Mouse (Mus musculus): ENCODE data around the gene Fkbp15. TPM values are rescaled to one million over a fixed set of nuclear protein-coding genes. Genes with fewer than 3 reads are reported as not detected.

Fkbp15 gene
- 26.4 and 28.5 TPM in 2 replicates for polyA plus RNA-seq (2012; rRNA removed)

DNA sequence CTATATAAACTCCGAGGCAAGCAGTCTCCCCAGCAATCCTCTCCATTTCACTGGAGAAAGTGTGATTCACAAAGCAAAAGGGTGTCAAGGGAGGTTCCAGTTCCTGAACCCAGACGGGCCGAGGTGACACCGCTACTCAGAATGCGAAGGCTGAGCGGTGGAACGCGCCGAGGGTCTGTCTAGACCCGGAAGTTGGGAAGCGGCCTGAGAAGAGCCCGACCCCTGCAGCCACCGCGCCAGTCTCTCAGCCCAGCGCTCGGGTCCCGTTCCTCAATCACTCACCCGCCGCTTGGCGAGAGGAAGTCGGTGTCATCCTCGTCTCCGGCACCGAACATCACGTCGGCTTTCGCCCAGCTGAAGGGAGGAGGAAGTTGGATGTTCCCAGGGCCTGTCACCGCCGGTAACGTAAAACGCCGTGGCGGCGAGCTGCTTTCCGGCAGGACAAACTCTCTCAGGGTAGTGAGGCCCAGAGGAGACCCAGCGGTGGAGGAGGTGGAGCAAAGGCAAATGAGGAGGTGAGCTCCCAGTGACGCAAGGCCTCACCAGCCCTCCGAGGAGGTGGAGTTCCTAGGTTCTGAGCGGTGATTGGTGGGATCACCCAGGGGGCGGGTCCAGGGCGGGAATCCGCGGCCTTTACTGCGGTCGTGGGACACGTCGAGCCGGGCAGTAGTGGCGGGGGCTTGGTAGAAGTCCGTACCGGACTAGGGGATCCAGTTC is at the start of gene Fkbp15, which contains the start of gene Slc31a1:
Fkbp15 (minus strand) TSS at position 461 of the 717 bp plus-strand sequence.
Slc31a1 (plus strand) TSS at position 640 of the 717 bp plus-strand sequence.
- Histone ChIP-seq H3K27ac (ENCODE audit: insufficient read depth, low read length) (peak within 1 kb of the TSS; percentile 23; the same call in 1 of the 2 replicates), H3K27me3 (ENCODE audit: control insufficient read depth, insufficient read depth, low read length) (no peaks in the 10 kb centered on the region), H3K4me1 (ENCODE audit: control insufficient read depth, insufficient read depth, low read length) (no peaks in the 10 kb centered on the region), H3K4me3 (replicated peaks; ENCODE audit: insufficient read depth, low read depth, low read length) (peak within 1 kb of the TSS; percentile 67)
- 0% methylated on average over 51 of the region's 51 CpGs for WGBS
- TF ChIP-seq POLR2A (IDR thresholded peaks at IDR 0.05; ENCODE audit: borderline replicate concordance, insufficient read depth, low read length) (peak; percentile 61; the same call in 1 of the 2 replicates), CTCF (IDR thresholded peaks at IDR 0.05; ENCODE audit: borderline replicate concordance, insufficient read depth, low read depth, low read length) (no peak)
- peak; percentile 95 to 98 for DNase-seq

DNA sequence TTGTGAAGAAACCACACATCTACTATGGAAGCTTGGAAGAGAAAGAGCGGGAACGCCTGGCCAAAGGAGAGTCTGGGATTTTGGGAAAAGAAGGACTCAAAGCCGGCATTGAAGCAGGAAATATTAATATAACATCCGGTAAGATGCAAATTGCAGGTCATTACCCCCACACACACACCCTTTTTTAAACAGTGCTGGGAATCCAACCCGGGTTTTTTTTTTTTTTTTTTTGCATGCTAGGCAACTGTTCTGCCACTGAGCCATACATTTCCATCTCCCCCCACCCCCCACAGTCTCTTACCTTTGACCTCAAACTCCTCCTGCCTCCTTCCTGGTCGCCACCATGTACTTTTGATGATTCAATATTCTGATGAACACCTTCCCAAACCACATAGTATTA is 49.3 kb upstream of the Fkbp15 start:
- H3K4me1 ChIP-seq (ENCODE audit: control insufficient read depth, insufficient read depth, low read length): peaks cover 4% of the 10 kb centered on the region; the same call in 1 of the 2 replicates
- no peaks in the 10 kb centered on the region for H3K27me3 ChIP-seq (ENCODE audit: control insufficient read depth, insufficient read depth, low read length)
- 19% methylated on average over 6 of the region's 6 CpGs for WGBS
- H3K27ac ChIP-seq (ENCODE audit: insufficient read depth, low read length): no peak overlapping the region
- no peak for TF ChIP-seq CTCF (IDR thresholded peaks at IDR 0.05; ENCODE audit: borderline replicate concordance, insufficient read depth, low read depth, low read length)
- no peak for TF ChIP-seq POLR2A (IDR thresholded peaks at IDR 0.05; ENCODE audit: borderline replicate concordance, insufficient read depth, low read length)
- peak overlapping the region; percentile 78 for H3K4me3 ChIP-seq (replicated peaks; ENCODE audit: insufficient read depth, low read depth, low read length)
- no peak for DNase-seq

DNA sequence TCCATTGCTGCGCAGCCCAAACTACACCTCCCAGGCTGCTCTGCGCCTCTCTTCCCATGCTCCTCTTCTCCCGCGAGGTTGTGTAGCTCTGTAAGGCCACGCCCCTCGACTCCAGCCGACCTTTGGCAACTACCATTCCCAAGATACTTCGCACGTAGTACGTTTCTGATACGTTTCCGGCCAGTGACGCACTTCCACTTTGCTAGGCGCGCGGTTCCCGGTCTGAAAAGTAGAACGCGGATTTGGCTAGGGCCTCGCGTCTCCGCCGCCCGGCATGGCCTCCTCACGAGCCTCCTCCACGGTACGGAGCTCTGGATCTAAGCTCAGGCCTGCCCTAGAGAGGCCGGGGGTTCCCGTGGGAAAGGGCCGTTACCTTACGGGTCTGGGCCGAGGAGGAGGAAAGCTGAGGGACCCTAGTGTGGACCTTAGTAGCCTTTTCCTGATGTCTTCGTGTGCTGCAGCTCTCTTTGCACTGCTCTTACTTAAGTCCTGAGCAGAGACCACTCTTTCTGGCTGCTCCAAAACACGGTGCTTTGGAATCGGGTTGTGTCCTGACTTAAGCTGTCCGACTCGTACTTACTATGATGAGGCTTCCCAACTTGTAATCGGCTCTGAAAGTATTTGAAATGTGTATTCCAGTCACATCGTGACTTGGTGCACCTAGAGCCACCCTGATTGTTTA is 48.4 kb upstream of the Fkbp15 start, which contains the start of the genes Cdc26 and Prpf4:
Cdc26 (minus strand) TSS at position 42 of the 682 bp plus-strand sequence.
Prpf4 (plus strand) TSS at position 197 of the 682 bp plus-strand sequence.
- Histone ChIP-seq H3K4me1 (ENCODE audit: control insufficient read depth, insufficient read depth, low read length) (peaks cover 4% of the 10 kb centered on the region; the same call in 1 of the 2 replicates), H3K4me3 (replicated peaks; ENCODE audit: insufficient read depth, low read depth, low read length) (peak within 1 kb of the TSS; percentile 78), H3K27me3 (ENCODE audit: control insufficient read depth, insufficient read depth, low read length) (no peaks in the 10 kb centered on the region), H3K27ac (ENCODE audit: insufficient read depth, low read length) (peak within 1 kb of the TSS; percentile 61)
- DNase-seq: peak; percentile 97 to 99
- TF ChIP-seq CTCF (IDR thresholded peaks at IDR 0.05; ENCODE audit: borderline replicate concordance, insufficient read depth, low read depth, low read length) (no peak), POLR2A (IDR thresholded peaks at IDR 0.05; ENCODE audit: borderline replicate concordance, insufficient read depth, low read length) (peak; percentile 72; the same call in 1 of the 2 replicates)
- under 1% methylated on average over 39 of the region's 39 CpGs for WGBS

DNA sequence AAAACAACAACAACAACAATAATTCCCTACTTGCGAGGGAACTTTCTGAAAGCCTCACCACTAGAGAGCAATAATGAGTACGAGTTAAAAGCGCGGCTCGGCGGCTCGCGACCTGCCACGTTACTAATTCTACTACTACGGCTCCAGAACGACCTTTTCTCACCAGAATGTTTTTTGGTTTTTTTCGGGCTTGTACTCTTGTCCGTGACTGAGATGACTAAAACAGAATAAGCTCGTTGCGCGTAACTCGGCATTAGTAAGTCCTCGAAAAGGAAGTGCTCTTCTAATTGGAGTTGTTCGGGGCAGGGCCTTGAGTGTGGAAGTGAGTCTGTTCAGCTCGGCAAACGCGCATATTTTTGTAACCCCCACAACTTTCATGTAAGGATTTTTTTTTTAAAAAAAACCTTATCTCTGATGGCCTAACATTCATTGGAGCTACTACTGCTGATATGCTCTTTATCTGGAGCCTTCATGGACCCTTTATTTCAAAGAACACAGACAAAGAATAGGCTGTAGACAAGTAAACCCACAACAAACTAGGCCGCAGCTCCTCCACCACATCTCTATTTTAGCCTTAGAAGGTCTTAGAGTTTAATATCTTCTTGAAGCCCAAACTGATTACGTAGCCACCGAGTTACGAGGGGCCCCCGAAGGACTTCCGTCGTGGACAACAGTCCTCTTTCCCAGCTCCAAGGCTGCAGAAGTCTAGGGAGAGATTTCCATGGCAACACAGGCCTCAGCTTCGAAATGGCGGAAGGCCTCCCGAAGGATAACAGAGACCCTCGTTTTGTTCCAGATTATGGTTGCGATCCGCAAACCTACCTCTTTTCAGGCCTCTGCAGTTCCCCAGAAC is 47.6 kb upstream of the Fkbp15 start:
- H3K27ac ChIP-seq (ENCODE audit: insufficient read depth, low read length): peak overlapping the region; percentile 35; the same call in 1 of the 2 replicates
- H3K4me1 ChIP-seq (ENCODE audit: control insufficient read depth, insufficient read depth, low read length): peaks cover 4% of the 10 kb centered on the region; the same call in 1 of the 2 replicates
- peak; percentile 47 for TF ChIP-seq CTCF (IDR thresholded peaks at IDR 0.05; ENCODE audit: borderline replicate concordance, insufficient read depth, low read depth, low read length)
- TF ChIP-seq POLR2A (IDR thresholded peaks at IDR 0.05; ENCODE audit: borderline replicate concordance, insufficient read depth, low read length): no peak
- peak overlapping the region; percentile 78 for H3K4me3 ChIP-seq (replicated peaks; ENCODE audit: insufficient read depth, low read depth, low read length)
- under 1% methylated on average over 35 of the region's 35 CpGs for WGBS
- peak; percentile 64 to 65 for DNase-seq
- no peaks in the 10 kb centered on the region for H3K27me3 ChIP-seq (ENCODE audit: control insufficient read depth, insufficient read depth, low read length)

DNA sequence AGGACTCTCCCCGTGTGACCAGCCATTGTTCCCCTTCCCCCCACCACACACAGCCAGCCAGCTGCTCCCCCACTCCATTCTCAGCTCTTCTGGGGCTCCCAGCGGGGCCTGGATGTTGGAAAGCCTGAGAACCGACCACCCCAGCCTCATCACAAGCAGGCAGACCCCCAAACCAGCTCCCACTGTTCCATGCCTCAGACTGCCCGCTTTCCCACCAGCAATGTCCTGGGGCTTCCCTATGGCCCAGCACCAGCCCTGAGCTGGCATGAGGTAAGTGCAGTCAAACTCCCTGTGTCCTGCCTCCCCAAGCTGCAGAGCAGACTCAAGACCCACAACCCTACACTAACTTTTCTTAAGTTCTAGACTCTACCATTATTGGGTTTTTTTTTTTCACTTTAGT is 45.8 kb upstream of the Fkbp15 start:
- no peak for DNase-seq
- WGBS: 49% methylated on average over 4 of the region's 4 CpGs
- TF ChIP-seq CTCF (IDR thresholded peaks at IDR 0.05; ENCODE audit: borderline replicate concordance, insufficient read depth, low read depth, low read length) (no peak), POLR2A (IDR thresholded peaks at IDR 0.05; ENCODE audit: borderline replicate concordance, insufficient read depth, low read length) (no peak)

DNA sequence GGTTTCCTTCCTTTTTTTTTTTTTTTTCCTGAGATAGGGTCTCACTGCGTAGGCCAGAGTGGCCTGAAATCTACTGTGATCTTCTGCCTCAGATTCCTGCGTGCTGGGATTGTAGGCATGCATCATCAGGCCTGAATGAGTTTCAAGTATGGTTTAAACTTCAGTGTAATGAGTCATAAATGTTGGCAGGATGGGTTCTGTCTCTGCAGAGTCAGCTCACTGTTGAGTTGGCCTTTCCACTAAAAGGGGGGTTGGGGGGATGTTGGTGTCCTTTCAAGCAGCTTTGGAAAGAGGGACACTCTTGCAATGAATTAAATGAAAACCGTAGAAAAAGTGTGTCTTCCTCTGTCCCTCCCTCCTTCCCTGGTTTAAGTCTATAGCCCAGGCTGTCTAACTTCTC is 38.6 kb upstream of the Fkbp15 start:
- no peaks in the 10 kb centered on the region for H3K27me3 ChIP-seq (ENCODE audit: control insufficient read depth, insufficient read depth, low read length)
- no peak for DNase-seq
- H3K4me1 ChIP-seq (ENCODE audit: control insufficient read depth, insufficient read depth, low read length): no peaks in the 10 kb centered on the region
- no peak overlapping the region for H3K4me3 ChIP-seq (replicated peaks; ENCODE audit: insufficient read depth, low read depth, low read length)
- H3K27ac ChIP-seq (ENCODE audit: insufficient read depth, low read length): no peak overlapping the region
- TF ChIP-seq POLR2A (IDR thresholded peaks at IDR 0.05; ENCODE audit: borderline replicate concordance, insufficient read depth, low read length) (no peak), CTCF (IDR thresholded peaks at IDR 0.05; ENCODE audit: borderline replicate concordance, insufficient read depth, low read depth, low read length) (no peak)
- WGBS: 62% methylated on average over 3 of the region's 3 CpGs

More for the DNA sequence above, 45.8 kb upstream of the Fkbp15 start:
- Histone ChIP-seq H3K27ac (ENCODE audit: insufficient read depth, low read length) (no peak overlapping the region), H3K4me1 (ENCODE audit: control insufficient read depth, insufficient read depth, low read length) (peaks cover 4% of the 10 kb centered on the region; the same call in 1 of the 2 replicates), H3K27me3 (ENCODE audit: control insufficient read depth, insufficient read depth, low read length) (no peaks in the 10 kb centered on the region), H3K4me3 (replicated peaks; ENCODE audit: insufficient read depth, low read depth, low read length) (no peak overlapping the region)
